Mouse (Mus musculus): ENCODE data around the gene Gm14548. TPM values are rescaled to one million over a fixed set of nuclear protein-coding genes. Genes with fewer than 3 reads are reported as not detected.
"Not testable (repeated sequence)": the region's sequence is repeated elsewhere in the genome, so short reads cannot be mapped to it uniquely, and the experiment has no call there.

Gene Gm14548
- polyA plus RNA-seq, 1 experiment from 2014 or later, result not detected

GRCm38 (mm10) chr7:3837854-3838253 is 60.1 kb downstream of the Gm14548 start:
- not testable (repeated sequence) for H3K9me3 ChIP-seq (replicated peaks; ENCODE audit: control insufficient read depth, low read length); H3K4me1 ChIP-seq (ENCODE audit: control insufficient read depth, insufficient read depth, low read length); H3K27me3 ChIP-seq (ENCODE audit: control insufficient read depth, insufficient read depth, low read length); H3K27ac ChIP-seq (ENCODE audit: low read depth, low read length); H3K4me3 ChIP-seq (ENCODE audit: low read depth, low read length); H3K4me2 ChIP-seq; H3K9ac ChIP-seq (ENCODE audit: low read depth, low read length); H3K36me3 ChIP-seq (ENCODE audit: control insufficient read depth, insufficient read depth, low read length); ATAC-seq (replicated peaks; ENCODE audit: insufficient number of reproducible peaks, low FRiP score, low TSS enrichment)
- WGBS (ENCODE audit: insufficient replicate concordance), result no CpG with 5 or more reads among the region's 1 CpGs

Other genes starting within 250 kb of the Gm14548 start
- gene Leng1, start 232.3 kb downstream of the Gm14548 start, polyA plus RNA-seq (2014; fragmentation: Nextera tagmentation; extraction: Ambion mirVana), result 16.3 and 16.6 TPM in 2 replicates
- 5.7 and 6.2 TPM in 2 replicates for gene Tmc4, start 220.6 kb downstream of the Gm14548 start, polyA plus RNA-seq (2014; fragmentation: Nextera tagmentation; extraction: Ambion mirVana)
- 173 and 197 TPM in 2 replicates for gene Tsen34, start 205.3 kb downstream of the Gm14548 start, polyA plus RNA-seq (2014; fragmentation: Nextera tagmentation; extraction: Ambion mirVana)
- gene Mboat7, start 204.6 kb downstream of the Gm14548 start, polyA plus RNA-seq (2014; fragmentation: Nextera tagmentation; extraction: Ambion mirVana), result 23.9 and 30.2 TPM in 2 replicates
- gene Rps9, start 194.1 kb downstream of the Gm14548 start, polyA plus RNA-seq (2014; fragmentation: Nextera tagmentation; extraction: Ambion mirVana), result 925 and 966 TPM in 2 replicates
- gene Pirb, start 177.7 kb downstream of the Gm14548 start, polyA plus RNA-seq (2014; fragmentation: Nextera tagmentation; extraction: Ambion mirVana), result 0.06 and 0.07 TPM in 2 replicates
- gene Gm15448, start 72.4 kb downstream of the Gm14548 start, polyA plus RNA-seq (2014; fragmentation: Nextera tagmentation; extraction: Ambion mirVana), result not detected in 2 replicates
- not detected in 2 replicates for gene Pira2, start 53.1 kb downstream of the Gm14548 start, polyA plus RNA-seq (2014; fragmentation: Nextera tagmentation; extraction: Ambion mirVana)
- gene Lilra6, start 17.4 kb upstream of the Gm14548 start, polyA plus RNA-seq (2014; fragmentation: Nextera tagmentation; extraction: Ambion mirVana), result not detected in 2 replicates
- gene Lair1, start 165.1 kb upstream of the Gm14548 start, polyA plus RNA-seq (2014; fragmentation: Nextera tagmentation; extraction: Ambion mirVana), result 0.76 and 0.86 TPM in 2 replicates
- 0.70 and 0.87 TPM in 2 replicates for gene Ttyh1, start 221.3 kb upstream of the Gm14548 start, polyA plus RNA-seq (2014; fragmentation: Nextera tagmentation; extraction: Ambion mirVana)
- 42.1 and 42.6 TPM in 2 replicates for gene Leng8, start 238.9 kb upstream of the Gm14548 start, polyA plus RNA-seq (2014; fragmentation: Nextera tagmentation; extraction: Ambion mirVana)